Mouse (Mus musculus) limb, embryonic 11.5 days (tissue): ENCODE data around the gene Ets1. TPM values are rescaled to one million over a fixed set of nuclear protein-coding genes. Genes with fewer than 3 reads are reported as not detected.

ENCODE experiments used
- ATAC-seq: fragments of 200-750 bp; cut with Nextera tagmentation; 2 replicates; pipeline ENCODE4 v1.8.0; 2017; ENCODE audit warnings: low read depth; ENCODE audit not compliant: insufficient number of reproducible peaks, low FRiP score, low TSS enrichment
- DNase-seq: peaks from one replicate; pipeline ENCODE4 v3.0.0-alpha.2; 2015; ENCODE audit warnings: low spot score
- H3K27ac ChIP-seq: fragments of 300-500 bp; sonication (generic); replicated peaks from 2 replicates; pipeline ENCODE4 v1.5.1; 2014; ENCODE audit warnings: low read depth, mild to moderate bottlenecking, low read length
- H3K27me3 ChIP-seq: fragments of 300-500 bp; sonication (generic); 2 replicates; pipeline ENCODE4 v1.6.1; 2014; ENCODE audit warnings: mild to moderate bottlenecking, low read length, mixed read lengths; ENCODE audit not compliant: control insufficient read depth, insufficient read depth
- H3K36me3 ChIP-seq: fragments of 300-500 bp; sonication (generic); 2 replicates; pipeline ENCODE4 v1.6.1; 2014; ENCODE audit warnings: mild to moderate bottlenecking, low read length, moderate library complexity, mixed read lengths; ENCODE audit not compliant: control insufficient read depth, insufficient read depth
- H3K4me1 ChIP-seq: fragments of 300-500 bp; sonication (generic); 2 replicates; pipeline ENCODE4 v1.6.1; 2014; ENCODE audit warnings: low read length, mixed read lengths; ENCODE audit not compliant: control insufficient read depth, insufficient read depth
- H3K4me2 ChIP-seq: fragments of 300-500 bp; sonication (generic); 2 replicates; pipeline ENCODE4 v1.6.1; 2014; ENCODE audit warnings: low read depth, mild to moderate bottlenecking, moderate library complexity; ENCODE audit not compliant: severe bottlenecking
- H3K4me3 ChIP-seq: fragments of 300-500 bp; sonication (generic); 2 replicates; pipeline ENCODE4 v1.5.1; 2014; ENCODE audit warnings: low read depth, low read length
- H3K9ac ChIP-seq: fragments of 300-500 bp; sonication (generic); 2 replicates; pipeline ENCODE4 v1.6.1; 2014; ENCODE audit warnings: mild to moderate bottlenecking, low read length
- H3K9me3 ChIP-seq: fragments of 300-500 bp; sonication (generic); 2 replicates; pipeline ENCODE4 v1.6.1; 2016; ENCODE audit warnings: low read length; ENCODE audit not compliant: control insufficient read depth
- WGBS: fragments of 180-500 bp; shearing (Covaris S2); extraction: QIAGEN DNeasy Blood & Tissue Kit; methylation state at CpG from one replicate; pipeline ENCODE4 v1.1.7; 2014; 5-methylcytosine and 5-hydroxymethylcytosine counted together
- polyA plus RNA-seq: library from polyadenylated mRNA; unstranded; fragments of >200 nt; fragmentation: Nextera tagmentation; extraction: Ambion mirVana; gene quantifications from 2 replicates; pipeline ENCODE4 v1.2.1, GENCODE M21; 2014

Ets1 gene
- polyA plus RNA-seq, 1 experiment from 2014 or later, result 34.0 TPM

DNA sequence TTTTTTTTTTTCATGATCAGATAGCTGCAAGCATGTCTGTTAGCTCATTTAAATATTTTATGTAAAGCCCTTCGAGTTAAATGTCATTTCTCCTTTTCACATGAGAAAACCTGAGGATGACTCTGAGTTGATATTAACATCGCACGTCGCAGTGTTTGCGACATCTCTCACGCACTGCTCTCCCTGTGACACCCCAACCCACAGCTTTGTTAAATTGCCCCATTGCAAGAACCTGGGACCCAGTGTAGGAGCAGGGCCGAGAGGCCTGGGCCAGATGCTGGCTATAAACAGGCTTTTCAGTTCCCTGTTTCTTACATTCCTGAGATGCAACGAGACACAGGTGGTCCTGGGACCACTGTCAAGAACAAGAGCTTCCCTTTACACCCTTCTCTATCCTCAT is 39.7 kb upstream of the Ets1 start:
- WGBS, result 65% methylated on average over 8 of the region's 8 CpGs
- Histone ChIP-seq H3K4me2 (no peak overlapping the region), H3K4me3 (no peak overlapping the region), H3K9me3 (no peaks in the 10 kb centered on the region; the same call in 1 of the 2 replicates), H3K4me1 (peaks cover 18% of the 10 kb centered on the region), H3K27ac (no peak overlapping the region), H3K9ac (no peak overlapping the region), H3K36me3 (no peaks in the 10 kb centered on the region), H3K27me3 (no peaks in the 10 kb centered on the region)
- no peak for ATAC-seq
- no peak for DNase-seq

GRCm38 (mm10) chr9:32601953-32602352 is 34.1 kb upstream of the Ets1 start:
- 87% methylated on average over 5 of the region's 5 CpGs for WGBS
- no peak overlapping the region for H3K4me3 ChIP-seq
- H3K27me3 ChIP-seq, result no peaks in the 10 kb centered on the region
- DNase-seq (no peak), ATAC-seq (no peak)
- no peaks in the 10 kb centered on the region for H3K36me3 ChIP-seq
- no peak overlapping the region for H3K4me2 ChIP-seq
- no peaks in the 10 kb centered on the region; the same call in 1 of the 2 replicates for H3K9me3 ChIP-seq
- H3K9ac ChIP-seq, result no peak overlapping the region
- 0 out of 2 replicates have a peak, but pooled peaks cover under 1% of the 10 kb centered on the region for H3K4me1 ChIP-seq
- H3K27ac ChIP-seq, result no peak overlapping the region

DNA sequence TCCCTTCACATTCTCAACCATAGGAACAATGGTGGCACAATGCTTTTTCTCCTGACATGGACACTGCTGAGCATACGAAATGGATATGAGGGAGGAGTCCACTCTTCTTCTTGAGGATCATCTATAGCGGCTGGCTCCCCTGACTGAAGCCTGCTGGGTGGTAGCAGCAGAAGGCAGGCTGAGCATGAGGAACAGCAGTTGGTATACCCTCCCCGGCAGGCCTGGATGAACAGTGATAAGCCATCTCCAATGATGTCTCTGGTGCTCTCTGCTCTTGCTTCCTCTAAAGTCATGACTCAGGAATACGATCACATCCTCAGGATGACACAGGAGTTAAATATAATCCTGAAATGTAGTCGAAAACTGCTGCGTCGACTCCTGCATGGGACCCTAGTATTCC is 32.9 kb upstream of the Ets1 start:
- Histone ChIP-seq H3K9ac (no peak overlapping the region), H3K27me3 (no peaks in the 10 kb centered on the region), H3K4me2 (no peak overlapping the region), H3K27ac (no peak overlapping the region), H3K4me3 (no peak overlapping the region), H3K4me1 (0 out of 2 replicates have a peak, but pooled peaks cover 3% of the 10 kb centered on the region), H3K9me3 (no peaks in the 10 kb centered on the region; the same call in 1 of the 2 replicates), H3K36me3 (no peaks in the 10 kb centered on the region)
- WGBS, result 88% methylated on average over 7 of the region's 7 CpGs
- ATAC-seq, result no peak
- no peak for DNase-seq

DNA sequence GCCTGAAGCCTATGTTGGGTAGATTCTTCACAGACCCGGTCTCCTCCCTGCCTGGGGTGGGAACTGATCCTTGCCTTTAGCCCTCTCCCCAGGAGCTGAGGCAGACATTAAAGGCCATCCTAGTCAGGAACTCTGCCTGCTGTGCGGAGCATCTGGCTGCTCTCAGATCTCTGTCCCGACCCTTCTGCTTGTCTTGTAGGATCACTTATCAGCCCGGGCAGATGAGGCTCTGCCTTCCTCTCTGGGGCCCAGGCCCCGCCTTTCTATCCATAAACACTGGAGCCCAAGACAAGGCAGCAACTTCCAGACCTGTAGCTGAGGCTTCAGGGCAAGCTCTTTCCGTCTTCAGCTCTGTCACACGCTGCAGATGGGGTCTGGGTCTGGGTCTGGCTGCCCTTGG is 28.8 kb upstream of the Ets1 start:
- 27% methylated on average over 7 of the region's 7 CpGs for WGBS
- Histone ChIP-seq H3K27me3 (no peaks in the 10 kb centered on the region), H3K27ac (no peak overlapping the region), H3K36me3 (no peaks in the 10 kb centered on the region), H3K4me2 (no peak overlapping the region), H3K4me3 (no peak overlapping the region), H3K4me1 (0 out of 2 replicates have a peak, but pooled peaks cover 3% of the 10 kb centered on the region), H3K9ac (no peak overlapping the region), H3K9me3 (no peaks in the 10 kb centered on the region)
- no peak for DNase-seq
- no peak for ATAC-seq

DNA sequence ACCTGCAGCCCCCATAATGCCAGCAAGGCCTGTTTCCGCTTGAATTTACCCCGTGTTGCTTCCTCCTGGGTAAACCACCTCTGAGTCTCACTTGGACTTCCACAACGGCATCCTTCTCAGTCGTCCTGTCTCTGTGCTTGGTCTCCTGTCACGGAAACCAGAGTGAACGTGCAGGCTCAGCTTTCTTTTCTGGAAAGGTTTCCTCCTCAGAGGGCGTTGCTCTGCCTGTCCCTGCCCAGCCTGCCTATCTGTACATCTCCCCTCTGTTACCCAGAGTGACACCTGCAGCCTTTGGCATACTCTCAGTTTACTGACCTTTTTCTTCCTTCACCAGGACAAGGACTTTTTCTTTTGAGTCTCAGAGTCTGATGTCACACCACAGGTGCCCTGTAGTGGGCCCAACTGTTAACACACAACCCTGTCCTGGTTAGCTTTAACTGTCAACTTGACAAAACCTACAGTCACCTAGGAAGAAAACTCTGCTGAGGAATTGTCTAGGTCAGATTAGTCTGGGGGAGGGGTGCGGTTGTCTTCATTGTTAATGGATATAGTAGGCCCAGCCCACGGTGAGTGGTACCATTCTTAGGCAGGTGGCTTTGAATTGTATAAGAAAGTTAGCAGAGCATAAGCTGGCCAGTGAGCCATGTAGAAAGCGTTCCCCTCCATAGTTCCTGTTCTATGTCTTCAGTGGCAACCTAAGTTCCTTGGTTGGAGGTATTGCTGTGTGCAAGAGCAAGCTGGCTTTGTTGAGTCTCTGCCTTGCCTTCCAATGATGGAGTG is 27.0 kb upstream of the Ets1 start:
- Histone ChIP-seq H3K36me3 (no peaks in the 10 kb centered on the region), H3K9ac (no peak overlapping the region), H3K4me3 (no peak overlapping the region), H3K4me2 (no peak overlapping the region), H3K4me1 (peaks cover 6% of the 10 kb centered on the region; the same call in 1 of the 2 replicates), H3K9me3 (no peaks in the 10 kb centered on the region), H3K27ac (no peak overlapping the region), H3K27me3 (no peaks in the 10 kb centered on the region)
- WGBS, result 89% methylated on average over 10 of the region's 10 CpGs
- ATAC-seq (no peak), DNase-seq (no peak)

DNA sequence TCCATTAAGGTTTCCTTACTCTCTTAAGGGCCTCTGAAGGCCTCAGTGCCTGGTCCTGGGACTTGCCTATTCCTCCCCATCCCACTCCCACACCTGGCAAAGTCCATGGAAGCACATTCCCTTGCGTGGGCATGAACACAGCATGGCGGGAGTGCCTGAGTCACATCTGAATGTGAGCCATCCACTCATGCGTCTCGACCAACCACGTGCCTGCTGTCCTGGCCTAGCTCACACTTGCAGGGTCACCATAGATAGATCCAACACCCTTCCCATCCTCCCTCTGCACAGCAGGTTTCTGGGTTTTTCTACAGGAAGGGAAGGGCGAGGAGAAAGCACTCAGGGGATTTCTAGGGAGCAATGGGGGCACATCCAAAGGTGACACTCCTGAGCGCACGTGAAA is 25.8 kb upstream of the Ets1 start:
- no peak overlapping the region for H3K4me2 ChIP-seq
- no peaks in the 10 kb centered on the region for H3K9me3 ChIP-seq
- H3K4me1 ChIP-seq, result peaks cover 6% of the 10 kb centered on the region; the same call in 1 of the 2 replicates
- no peaks in the 10 kb centered on the region for H3K36me3 ChIP-seq
- WGBS, result 81% methylated on average over 8 of the region's 8 CpGs
- no peak overlapping the region for H3K9ac ChIP-seq
- no peak overlapping the region for H3K27ac ChIP-seq
- H3K27me3 ChIP-seq, result no peaks in the 10 kb centered on the region
- ATAC-seq, result no peak
- DNase-seq, result no peak
- no peak overlapping the region for H3K4me3 ChIP-seq

- Histone ChIP-seq H3K36me3 (no peaks in the 10 kb centered on the region), H3K9me3 (no peaks in the 10 kb centered on the region), H3K9ac (no peak overlapping the region), H3K4me2 (no peak overlapping the region), H3K27me3 (no peaks in the 10 kb centered on the region), H3K27ac (no peak overlapping the region), H3K4me3 (no peak overlapping the region), H3K4me1 (peaks cover 6% of the 10 kb centered on the region; the same call in 1 of the 2 replicates)
- 70% methylated on average over 4 of the region's 4 CpGs for whole genome bisulfite sequencing
- DNase-seq (no peak), ATAC-seq (no peak)
Observed at GRCm38 (mm10) chr9:32610631-32611030, 25.4 kb upstream of the Ets1 start.

DNA sequence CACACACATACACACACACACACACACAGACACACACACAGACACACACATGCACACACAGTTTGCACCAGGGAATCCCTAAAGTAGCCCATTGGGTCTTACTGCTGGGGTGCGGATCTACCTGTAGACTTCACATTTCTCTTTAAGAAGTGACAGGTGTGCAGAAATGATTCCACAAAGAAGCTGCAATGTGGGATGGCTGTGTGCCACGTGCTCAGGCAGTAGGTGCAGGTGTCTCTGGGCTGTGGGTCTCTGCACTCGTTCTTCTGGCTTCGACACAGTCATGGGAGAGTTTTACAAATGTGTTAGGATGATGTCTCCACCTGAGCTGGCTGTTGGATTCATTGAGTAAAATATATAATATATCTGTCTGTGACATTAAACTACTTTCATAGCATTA is 24.7 kb upstream of the Ets1 start:
- 92% methylated on average over 4 of the region's 4 CpGs for WGBS
- H3K4me3 ChIP-seq, result no peak overlapping the region
- no peak overlapping the region for H3K9ac ChIP-seq
- no peak overlapping the region for H3K4me2 ChIP-seq
- ATAC-seq, result no peak
- peaks cover 6% of the 10 kb centered on the region; the same call in 1 of the 2 replicates for H3K4me1 ChIP-seq
- no peaks in the 10 kb centered on the region for H3K36me3 ChIP-seq
- H3K27ac ChIP-seq, result no peak overlapping the region
- DNase-seq, result no peak
- no peaks in the 10 kb centered on the region for H3K9me3 ChIP-seq
- no peaks in the 10 kb centered on the region for H3K27me3 ChIP-seq
